Mouse (Mus musculus) ES-E14 (cell line): ENCODE data around the gene Dnajb7. TPM values are rescaled to one million over a fixed set of nuclear protein-coding genes. Genes with fewer than 3 reads are reported as not detected.

Experiments
- DNase-seq: peaks from one replicate; pipeline ENCODE4 v3.0.0-alpha.2; 2013; ENCODE audit warnings: low read depth, low spot score
- H3K27ac ChIP-seq: 2 replicates; pipeline ENCODE4 v1.5.1; 2012; ENCODE audit warnings: low read depth, mild to moderate bottlenecking, low read length, moderate library complexity, mixed read lengths; ENCODE audit not compliant: poor library complexity, insufficient read depth, severe bottlenecking
- H3K36me3 ChIP-seq: 2 replicates; pipeline ENCODE4 v1.6.1; 2012; ENCODE audit warnings: mild to moderate bottlenecking, low read length, moderate library complexity, mixed read lengths; ENCODE audit not compliant: control insufficient read depth, poor library complexity, insufficient read depth, severe bottlenecking
- H3K4me1 ChIP-seq, 2 experiments: fragments of 150-350 bp in 1 of 2; sonication (generic) in 1 of 2; 2 replicates each; pipeline ENCODE4 v1.6.1; 2012; ENCODE audit warnings: low read length in 2 of 2, mild to moderate bottlenecking in 1 of 2, mixed read lengths in 1 of 2; ENCODE audit not compliant: control insufficient read depth in 2 of 2, insufficient read depth in 2 of 2, poor library complexity in 1 of 2
- H3K4me3 ChIP-seq, 2 experiments: fragments of 150-350 bp in 1 of 2; sonication (generic) in 1 of 2; 2 replicates each; pipeline ENCODE4 v1.5.1; 2012; ENCODE audit warnings: low read length in 2 of 2, low read depth in 1 of 2, mild to moderate bottlenecking in 1 of 2, mixed read lengths in 1 of 2; ENCODE audit not compliant: insufficient read depth in 1 of 2, poor library complexity in 1 of 2, severe bottlenecking in 1 of 2
- H3K9ac ChIP-seq: 2 replicates; pipeline ENCODE4 v1.6.1; 2012; ENCODE audit warnings: low read depth, mild to moderate bottlenecking, low read length, mixed read lengths; ENCODE audit not compliant: poor library complexity, insufficient read depth, severe bottlenecking
- H3K9me3 ChIP-seq: fragments of 150-350 bp; sonication (generic); 2 replicates; pipeline ENCODE4 v1.6.1; 2012; ENCODE audit warnings: low read depth, mild to moderate bottlenecking, low read length; ENCODE audit not compliant: control insufficient read depth, insufficient read depth
- CHD2 ChIP-seq: IDR thresholded peaks from 2 replicates; pipeline ENCODE4 v1.6.1; 2014; ENCODE audit warnings: mild to moderate bottlenecking, low read depth, low read length, inconsistent platforms
- HCFC1 ChIP-seq: IDR thresholded peaks from 2 replicates; pipeline ENCODE4 v1.6.1; 2012; ENCODE audit warnings: low read length, inconsistent platforms, borderline replicate concordance; ENCODE audit not compliant: insufficient read depth
- MAFK ChIP-seq: IDR thresholded peaks from 2 replicates; pipeline ENCODE4 v1.6.1; 2014; ENCODE audit warnings: mild to moderate bottlenecking, low read depth, low read length, inconsistent platforms; ENCODE audit not compliant: insufficient read depth
- ZC3H11A ChIP-seq: IDR thresholded peaks from 2 replicates; pipeline ENCODE4 v1.6.1; 2012; ENCODE audit warnings: low read depth, mild to moderate bottlenecking, inconsistent platforms, low read length, borderline replicate concordance
- ZNF384 ChIP-seq: IDR thresholded peaks from 2 replicates; pipeline ENCODE4 v1.6.1; 2012; ENCODE audit warnings: low read depth, low read length, inconsistent platforms
- in situ Hi-C, 2 experiments: fragments of 600-800 bp; cut with MboI; formaldehyde crosslinking; loops; one replicate each; pipeline ENCODE4 v1.15.1; 2025; ENCODE audit warnings: low sequenced_read_pairs in 2 of 2, inconsistent platforms in 1 of 2; ENCODE audit not compliant: unreplicated experiment in 2 of 2
- total RNA-seq: library from RNA; depleted of rRNA; stranded (reverse); fragments of 300-350 nt; gene quantifications from 2 replicates; pipeline ENCODE4 v1.2.3, GENCODE M21; 2012

The Dnajb7 gene
- total RNA-seq, 1 experiment, result not detected

- Histone ChIP-seq H3K9me3 (no peaks in the 10 kb centered on the region), H3K4me1 (peaks cover 0 to 5% of the 10 kb centered on the region in 2 experiments; a peak in 1 of 4 replicates), H3K36me3 (peaks cover 13% of the 10 kb centered on the region), H3K27ac (no peak overlapping the region), H3K4me3 (no peak overlapping the region), H3K9ac (no peak overlapping the region)
- TF ChIP-seq CHD2 (no peak), MAFK (no peak), ZNF384 (no peak), ZC3H11A (no peak), HCFC1 (no peak)
- in situ Hi-C loops, result no loop called here
- DNase-seq, result no peak
Measured at GRCm38 (mm10) chr15:81427947-81428346, 19.8 kb upstream of the Dnajb7 start.

- no peak overlapping the region for H3K9ac ChIP-seq
- in situ Hi-C loops, result no loop called here
- H3K4me1 ChIP-seq, result peaks cover 0 to 5% of the 10 kb centered on the region in 2 experiments; a peak in 1 of 4 replicates
- TF ChIP-seq ZNF384 (no peak), HCFC1 (no peak), MAFK (0 out of 2 replicates have a peak, but pooled peaks have one; percentile 21)
- no peaks in the 10 kb centered on the region for H3K9me3 ChIP-seq
- no peak overlapping the region for H3K4me3 ChIP-seq
- peaks cover 10% of the 10 kb centered on the region for H3K36me3 ChIP-seq
- no peak overlapping the region for H3K27ac ChIP-seq
- DNase-seq, result no peak
Measured at GRCm38 (mm10) chr15:81425311-81425710, 17.2 kb upstream of the Dnajb7 start.

GRCm38 (mm10) chr15:81422156-81422681 lies 14.1 kb upstream of the Dnajb7 start:
- Histone ChIP-seq H3K9ac (no peak overlapping the region), H3K4me3 (no peak overlapping the region), H3K4me1 (peaks cover 3 to 6% of the 10 kb centered on the region in 2 experiments; a peak in 2 of 4 replicates), H3K9me3 (no peaks in the 10 kb centered on the region), H3K27ac (no peak overlapping the region), H3K36me3 (peaks cover 3% of the 10 kb centered on the region; the same call in 1 of the 2 replicates)
- DNase-seq, result no peak
- TF ChIP-seq ZNF384, result no peak
- no peak for TF ChIP-seq HCFC1
- no peak for TF ChIP-seq CHD2
- TF ChIP-seq ZC3H11A, result no peak
- no peak for TF ChIP-seq MAFK
- in situ Hi-C loops, result no loop called here

GRCm38 (mm10) chr15:81421454-81421853 lies 13.4 kb upstream of the Dnajb7 start:
- H3K9ac ChIP-seq, result no peak overlapping the region
- in situ Hi-C loops, result no loop called here
- H3K4me3 ChIP-seq, result no peak overlapping the region
- peaks cover 5 to 8% of the 10 kb centered on the region in 2 experiments; a peak in 2 of 4 replicates for H3K4me1 ChIP-seq
- TF ChIP-seq CHD2 (no peak), HCFC1 (no peak), ZNF384 (no peak), ZC3H11A (no peak), MAFK (no peak)
- no peaks in the 10 kb centered on the region for H3K9me3 ChIP-seq
- no peak for DNase-seq
- peaks cover 2% of the 10 kb centered on the region; the same call in 1 of the 2 replicates for H3K36me3 ChIP-seq
- H3K27ac ChIP-seq, result no peak overlapping the region

GRCm38 (mm10) chr15:81418065-81418464 lies 10.0 kb upstream of the Dnajb7 start:
- in situ Hi-C loops, result no loop called here
- Histone ChIP-seq H3K27ac (no peak overlapping the region), H3K9me3 (no peaks in the 10 kb centered on the region), H3K36me3 (peaks cover 2% of the 10 kb centered on the region; the same call in 1 of the 2 replicates), H3K9ac (no peak overlapping the region), H3K4me3 (no peak overlapping the region), H3K4me1 (peaks cover 4 to 5% of the 10 kb centered on the region in 2 experiments; a peak in 1 of 4 replicates)
- peak; percentile 89 for TF ChIP-seq MAFK
- no peak for TF ChIP-seq CHD2
- no peak for DNase-seq
